Mouse (Mus musculus) heart, embryonic 12.5 days (tissue): ENCODE measurements at regions not wholly inside any gene's neighbourhood (a gene's known extent, or its start where the extent isn't known, plus 50 kb on each side); places are given as distances from the start of the nearest gene placed in this dataset.
"Not testable (repeated sequence)": the region's sequence is repeated elsewhere in the genome, so short reads cannot be mapped to it uniquely, and the experiment has no call there.

ENCODE experiments used
- ATAC-seq: fragments of 200-750 bp; cut with Nextera tagmentation; 2 replicates; pipeline ENCODE4 v1.8.0; 2017; ENCODE audit warnings: moderate TSS enrichment, moderate library complexity; ENCODE audit not compliant: insufficient number of reproducible peaks, low FRiP score
- H3K27ac ChIP-seq: fragments of 300-500 bp; sonication (generic); 2 replicates; pipeline ENCODE4 v1.5.1; 2016; ENCODE audit warnings: mild to moderate bottlenecking, moderate library complexity; ENCODE audit not compliant: poor library complexity, severe bottlenecking
- H3K27me3 ChIP-seq: fragments of 300-500 bp; sonication (generic); replicated peaks from 2 replicates; pipeline ENCODE4 v1.6.1; 2016; ENCODE audit warnings: mild to moderate bottlenecking, moderate library complexity
- H3K36me3 ChIP-seq: fragments of 300-500 bp; sonication (generic); 2 replicates; pipeline ENCODE4 v1.6.1; 2016; ENCODE audit warnings: mild to moderate bottlenecking, moderate library complexity
- H3K4me1 ChIP-seq: fragments of 300-500 bp; sonication (generic); replicated peaks from 2 replicates; pipeline ENCODE4 v1.6.1; 2016; ENCODE audit warnings: mild to moderate bottlenecking
- H3K4me2 ChIP-seq: fragments of 300-500 bp; sonication (generic); 2 replicates; pipeline ENCODE4 v1.6.1; 2016; ENCODE audit warnings: mild to moderate bottlenecking, moderate library complexity
- H3K4me3 ChIP-seq: fragments of 300-500 bp; sonication (generic); 2 replicates; pipeline ENCODE4 v1.5.1; 2016; ENCODE audit warnings: mild to moderate bottlenecking
- H3K9ac ChIP-seq: fragments of 300-500 bp; sonication (generic); 2 replicates; pipeline ENCODE4 v1.6.1; 2016; ENCODE audit warnings: mild to moderate bottlenecking, moderate library complexity
- H3K9me3 ChIP-seq: fragments of 300-500 bp; sonication (generic); replicated peaks from 2 replicates; pipeline ENCODE4 v1.6.1; 2016; ENCODE audit warnings: mild to moderate bottlenecking, moderate library complexity
- WGBS: fragments of 180-500 bp; shearing (Covaris S2); methylation state at CpG from one replicate; pipeline ENCODE4 v1.1.7; 2016; 5-methylcytosine and 5-hydroxymethylcytosine counted together

- H3K36me3 ChIP-seq = no peaks in the 10 kb centered on the region
- H3K4me2 ChIP-seq = no peak overlapping the region
- no peak for ATAC-seq
- no peaks in the 10 kb centered on the region for H3K27me3 ChIP-seq
- H3K4me3 ChIP-seq = no peak overlapping the region
- WGBS = 56% methylated on average over 9 of the region's 9 CpGs
- H3K9me3 ChIP-seq = peaks cover 10% of the 10 kb centered on the region; the same call in 1 of the 2 replicates
- H3K27ac ChIP-seq = no peak overlapping the region
- H3K9ac ChIP-seq = no peak overlapping the region
- H3K4me1 ChIP-seq = no peaks in the 10 kb centered on the region
Measured at GRCm38 (mm10) chr6:140229295-140229694, 188.0 kb upstream of the Plcz1 start.

GRCm38 (mm10) chr6:140228741-140229140 lies 187.5 kb upstream of the Plcz1 start:
- H3K27me3 ChIP-seq = no peaks in the 10 kb centered on the region
- 71% methylated on average over 7 of the region's 7 CpGs for WGBS
- H3K4me2 ChIP-seq = no peak overlapping the region
- H3K36me3 ChIP-seq = no peaks in the 10 kb centered on the region
- H3K4me1 ChIP-seq = no peaks in the 10 kb centered on the region
- no peak overlapping the region for H3K4me3 ChIP-seq
- H3K9ac ChIP-seq = no peak overlapping the region
- ATAC-seq = no peak
- peaks cover 10% of the 10 kb centered on the region; the same call in 1 of the 2 replicates for H3K9me3 ChIP-seq
- no peak overlapping the region for H3K27ac ChIP-seq

GRCm38 (mm10) chr6:140222534-140223324 lies 181.5 kb upstream of the Plcz1 start:
- 63% methylated on average over 1 of the region's 1 CpGs for WGBS
- Histone ChIP-seq H3K27ac (no peak overlapping the region), H3K4me2 (no peak overlapping the region), H3K9me3 (no peaks in the 10 kb centered on the region; the same call in 1 of the 2 replicates), H3K9ac (no peak overlapping the region), H3K36me3 (no peaks in the 10 kb centered on the region), H3K4me3 (no peak overlapping the region), H3K27me3 (no peaks in the 10 kb centered on the region), H3K4me1 (no peaks in the 10 kb centered on the region)
- no peak for ATAC-seq

- Histone ChIP-seq H3K9me3 (no peaks in the 10 kb centered on the region; the same call in 1 of the 2 replicates), H3K9ac (no peak overlapping the region), H3K4me3 (no peak overlapping the region), H3K4me2 (no peak overlapping the region), H3K4me1 (no peaks in the 10 kb centered on the region), H3K27ac (no peak overlapping the region), H3K27me3 (no peaks in the 10 kb centered on the region), H3K36me3 (no peaks in the 10 kb centered on the region)
- ATAC-seq = no peak
- 69% methylated on average over 5 of the region's 5 CpGs for WGBS
Measured at GRCm38 (mm10) chr6:140221653-140222272, 180.5 kb upstream of the Plcz1 start.

GRCm38 (mm10) chr6:140218789-140219188 lies 177.5 kb upstream of the Plcz1 start:
- H3K27ac ChIP-seq = no peak overlapping the region
- no peaks in the 10 kb centered on the region; the same call in 1 of the 2 replicates for H3K9me3 ChIP-seq
- 80% methylated on average over 10 of the region's 10 CpGs for WGBS
- no peak overlapping the region for H3K4me3 ChIP-seq
- H3K9ac ChIP-seq = no peak overlapping the region
- no peaks in the 10 kb centered on the region for H3K36me3 ChIP-seq
- ATAC-seq = no peak
- no peak overlapping the region for H3K4me2 ChIP-seq
- H3K4me1 ChIP-seq = no peaks in the 10 kb centered on the region
- H3K27me3 ChIP-seq = no peaks in the 10 kb centered on the region

- no peak overlapping the region for H3K4me2 ChIP-seq
- ATAC-seq = no peak
- 55% methylated on average over 2 of the region's 2 CpGs for WGBS
- no peaks in the 10 kb centered on the region for H3K4me1 ChIP-seq
- H3K9me3 ChIP-seq = peaks cover 5% of the 10 kb centered on the region
- no peak overlapping the region for H3K9ac ChIP-seq
- H3K27me3 ChIP-seq = no peaks in the 10 kb centered on the region
- no peak overlapping the region for H3K4me3 ChIP-seq
- no peaks in the 10 kb centered on the region for H3K36me3 ChIP-seq
- no peak overlapping the region for H3K27ac ChIP-seq
Measured at GRCm38 (mm10) chr6:140212403-140212802, 171.1 kb upstream of the Plcz1 start.

- H3K4me3 ChIP-seq = no peak overlapping the region
- no peaks in the 10 kb centered on the region for H3K4me1 ChIP-seq
- H3K4me2 ChIP-seq = no peak overlapping the region
- WGBS = 87% methylated on average over 6 of the region's 6 CpGs
- H3K27me3 ChIP-seq = no peaks in the 10 kb centered on the region
- no peak overlapping the region for H3K27ac ChIP-seq
- ATAC-seq = no peak
- no peak overlapping the region for H3K9ac ChIP-seq
- H3K9me3 ChIP-seq = peaks cover 5% of the 10 kb centered on the region
- no peaks in the 10 kb centered on the region for H3K36me3 ChIP-seq
Measured at GRCm38 (mm10) chr6:140210141-140210540, 168.9 kb upstream of the Plcz1 start.

- H3K4me3 ChIP-seq = no peak overlapping the region
- H3K27me3 ChIP-seq = no peaks in the 10 kb centered on the region
- H3K36me3 ChIP-seq = no peaks in the 10 kb centered on the region
- no peak overlapping the region for H3K9ac ChIP-seq
- H3K4me2 ChIP-seq = no peak overlapping the region
- WGBS = 64% methylated on average over 14 of the region's 14 CpGs
- no peak for ATAC-seq
- H3K9me3 ChIP-seq = peaks cover 5% of the 10 kb centered on the region
- no peak overlapping the region for H3K27ac ChIP-seq
- no peaks in the 10 kb centered on the region for H3K4me1 ChIP-seq
Measured at GRCm38 (mm10) chr6:140209083-140209482, 167.8 kb upstream of the Plcz1 start.

GRCm38 (mm10) chr6:140208375-140208774 lies 167.1 kb upstream of the Plcz1 start:
- ATAC-seq = no peak
- Histone ChIP-seq H3K4me2 (no peak overlapping the region), H3K27me3 (no peaks in the 10 kb centered on the region), H3K27ac (no peak overlapping the region), H3K9me3 (peaks cover 5% of the 10 kb centered on the region), H3K9ac (no peak overlapping the region), H3K36me3 (no peaks in the 10 kb centered on the region), H3K4me3 (no peak overlapping the region), H3K4me1 (no peaks in the 10 kb centered on the region)
- 88% methylated on average over 3 of the region's 3 CpGs for WGBS

GRCm38 (mm10) chr6:140206676-140207075 lies 165.4 kb upstream of the Plcz1 start:
- WGBS = 85% methylated on average over 11 of the region's 11 CpGs
- not testable (repeated sequence) for H3K27ac ChIP-seq, ATAC-seq, H3K4me2 ChIP-seq, H3K4me3 ChIP-seq, H3K9me3 ChIP-seq, H3K27me3 ChIP-seq, H3K9ac ChIP-seq, H3K4me1 ChIP-seq, H3K36me3 ChIP-seq

GRCm38 (mm10) chr6:140201356-140201755 lies 160.1 kb upstream of the Plcz1 start:
- Histone ChIP-seq H3K4me2 (no peak overlapping the region), H3K4me1 (0 out of 2 replicates have a peak, but pooled peaks cover 4% of the 10 kb centered on the region), H3K36me3 (no peaks in the 10 kb centered on the region), H3K9ac (no peak overlapping the region), H3K27ac (no peak overlapping the region), H3K27me3 (no peaks in the 10 kb centered on the region), H3K4me3 (no peak overlapping the region), H3K9me3 (no peaks in the 10 kb centered on the region)
- no peak for ATAC-seq
- WGBS = 54% methylated on average over 1 of the region's 1 CpGs
